Mouse (Mus musculus) liver, adult 2 months (tissue): ENCODE results near the gene Ahcy. TPM values are rescaled to one million over a fixed set of nuclear protein-coding genes. Genes with fewer than 3 reads are reported as not detected.
"Not testable (repeated sequence)": the region's sequence is repeated elsewhere in the genome, so short reads cannot be mapped to it uniquely, and the experiment has no call there.

Experiments used
- DNase-seq: peaks from one replicate; pipeline ENCODE4 v3.0.0-alpha.2; 2011; ENCODE audit warnings: low read depth, low spot score; ENCODE audit errors: extremely low read depth
- H3K27ac ChIP-seq: fragments of 200-500 bp; replicated peaks from 2 replicates; pipeline ENCODE4 v1.5.1; 2012; ENCODE audit warnings: low read depth, mild to moderate bottlenecking, control low read depth, inconsistent platforms, low read length; ENCODE audit not compliant: insufficient read depth
- H3K27me3 ChIP-seq: fragments of 200-500 bp; 2 replicates; pipeline ENCODE4 v1.6.1; 2012; ENCODE audit warnings: mild to moderate bottlenecking, moderate library complexity, low read length, inconsistent platforms; ENCODE audit not compliant: control insufficient read depth, insufficient read depth
- H3K36me3 ChIP-seq: fragments of 200-500 bp; 2 replicates; pipeline ENCODE4 v1.6.1; 2012; ENCODE audit warnings: low read length, inconsistent platforms; ENCODE audit not compliant: control insufficient read depth, insufficient read depth
- H3K4me1 ChIP-seq: fragments of 200-500 bp; 2 replicates; pipeline ENCODE4 v1.6.1; 2011; ENCODE audit warnings: low read length; ENCODE audit not compliant: control insufficient read depth, insufficient read depth
- H3K4me3 ChIP-seq: fragments of 200-500 bp; 2 replicates; pipeline ENCODE4 v1.5.1; 2011; ENCODE audit warnings: low read depth, mild to moderate bottlenecking, control low read depth, low read length, moderate library complexity; ENCODE audit not compliant: insufficient read depth
- H3K79me2 ChIP-seq: fragments of 200-500 bp; 2 replicates; pipeline ENCODE4 v1.6.1; 2012; ENCODE audit warnings: inconsistent platforms, mild to moderate bottlenecking, low read length, moderate library complexity; ENCODE audit not compliant: control insufficient read depth, insufficient read depth
- H3K9ac ChIP-seq: fragments of 200-500 bp; 2 replicates; pipeline ENCODE4 v1.6.1; 2012; ENCODE audit warnings: low read depth, mild to moderate bottlenecking, control low read depth, inconsistent platforms, low read length
- CTCF ChIP-seq: fragments of 200-500 bp; IDR thresholded peaks from 2 replicates; pipeline ENCODE4 v1.5.1; 2011; ENCODE audit warnings: low read depth, low read length, control low read depth
- POLR2A ChIP-seq: fragments of 200-500 bp; IDR thresholded peaks from 2 replicates; pipeline ENCODE4 v1.6.1; 2011; ENCODE audit warnings: low read length, control low read depth; ENCODE audit not compliant: insufficient read depth; ENCODE audit errors: extremely low read depth
- WGBS: fragments of 180-500 bp; shearing (Covaris S2); methylation state at CpG from one replicate; pipeline ENCODE4 v1.1.7; 2018; 5-methylcytosine and 5-hydroxymethylcytosine counted together
- polyA plus RNA-seq: library from polyadenylated mRNA; depleted of rRNA; stranded (reverse); fragments of >200 nt; gene quantifications from 2 replicates; pipeline ENCODE4 v1.2.3, GENCODE M21; 2012
- total RNA-seq: library from RNA; depleted of rRNA; stranded (reverse); fragments of >200 nt; gene quantifications from 2 replicates; pipeline ENCODE4 v1.2.3, GENCODE M21; 2014

Ahcy gene
- total and polyA plus RNA-seq, 2 experiments: 1,364 to 1,859 TPM

DNA sequence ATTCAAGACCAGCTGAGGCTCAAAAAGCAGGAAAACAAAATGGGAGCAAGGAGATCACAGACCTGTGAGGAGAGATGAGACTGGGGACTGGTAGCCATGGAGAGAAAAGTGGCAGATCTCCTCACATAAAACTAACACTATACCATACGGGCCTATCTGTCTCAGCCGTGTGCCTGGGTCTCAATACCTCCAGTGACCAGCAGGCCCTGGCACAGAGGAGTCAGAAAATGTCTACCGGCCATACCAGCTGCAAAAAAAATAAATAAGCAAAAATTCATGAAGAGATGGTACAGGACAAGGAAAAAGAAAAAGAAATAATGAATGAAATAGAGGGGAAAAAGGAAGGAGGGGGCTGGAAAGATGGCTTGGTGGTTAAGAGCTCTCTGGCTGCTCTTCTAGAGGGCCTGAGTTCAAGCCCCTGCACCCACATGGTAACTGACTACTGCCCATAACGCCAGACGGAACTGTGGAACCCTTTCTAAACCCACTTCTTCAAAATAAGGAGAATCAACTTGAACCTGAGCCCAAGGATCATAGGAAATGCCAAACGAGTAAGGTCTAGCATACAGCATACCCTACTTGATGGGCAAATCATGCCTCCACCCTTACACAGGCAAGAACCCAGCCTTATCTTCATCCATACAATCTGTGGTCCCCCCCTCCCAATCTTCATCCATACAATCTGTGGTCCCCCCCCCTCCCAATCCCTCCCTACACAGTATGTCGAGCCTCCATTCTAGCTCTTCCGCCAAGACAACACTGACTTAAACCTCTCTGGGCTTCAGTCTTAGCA is 1.7 kb downstream of the Ahcy start:
- TF ChIP-seq CTCF: no peak; the same call in 1 of the 2 replicates
- no peak for TF ChIP-seq POLR2A
- Histone ChIP-seq H3K27me3 (no peaks in the 10 kb centered on the region), H3K27ac (peak overlapping the region; percentile 98), H3K36me3 (peaks cover 40% of the 10 kb centered on the region), H3K4me1 (peaks cover 23% of the 10 kb centered on the region), H3K9ac (peak overlapping the region; percentile 90), H3K4me3 (peak overlapping the region; percentile 96), H3K79me2 (peaks cover 33% of the 10 kb centered on the region)
- 25% methylated on average over 8 of the region's 8 CpGs for WGBS
- DNase-seq: peak; percentile 44

DNA sequence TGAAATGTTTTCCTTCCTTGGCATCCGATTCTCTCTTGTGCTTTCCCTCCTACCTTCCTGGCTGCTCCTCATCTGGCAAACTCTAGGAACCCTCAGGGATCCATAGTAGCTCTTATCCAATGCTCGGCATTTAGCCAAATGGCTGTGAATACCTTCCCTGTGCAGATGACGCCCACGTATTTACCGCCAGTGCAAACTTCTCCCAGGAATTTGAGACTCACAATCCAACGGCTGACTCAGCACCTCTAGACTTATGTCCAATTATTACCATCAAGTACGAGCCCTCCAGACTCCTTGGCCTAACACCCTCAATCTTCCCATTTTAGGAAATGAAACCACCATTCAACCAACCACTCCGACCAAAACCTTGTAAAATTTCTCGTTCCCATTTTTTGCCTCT is 3.3 kb downstream of the Ahcy start:
- 15% methylated on average over 9 of the region's 9 CpGs for WGBS
- DNase-seq: peak; percentile 80
- H3K27ac ChIP-seq: peak overlapping the region; percentile 98
- TF ChIP-seq CTCF (no peak), POLR2A (no peak)
- peaks cover 56% of the 10 kb centered on the region for H3K36me3 ChIP-seq
- peaks cover 33% of the 10 kb centered on the region for H3K79me2 ChIP-seq
- peaks cover 30% of the 10 kb centered on the region for H3K4me1 ChIP-seq
- H3K9ac ChIP-seq: peak overlapping the region; percentile 90
- H3K27me3 ChIP-seq: no peaks in the 10 kb centered on the region
- peak overlapping the region; percentile 96 for H3K4me3 ChIP-seq

DNA sequence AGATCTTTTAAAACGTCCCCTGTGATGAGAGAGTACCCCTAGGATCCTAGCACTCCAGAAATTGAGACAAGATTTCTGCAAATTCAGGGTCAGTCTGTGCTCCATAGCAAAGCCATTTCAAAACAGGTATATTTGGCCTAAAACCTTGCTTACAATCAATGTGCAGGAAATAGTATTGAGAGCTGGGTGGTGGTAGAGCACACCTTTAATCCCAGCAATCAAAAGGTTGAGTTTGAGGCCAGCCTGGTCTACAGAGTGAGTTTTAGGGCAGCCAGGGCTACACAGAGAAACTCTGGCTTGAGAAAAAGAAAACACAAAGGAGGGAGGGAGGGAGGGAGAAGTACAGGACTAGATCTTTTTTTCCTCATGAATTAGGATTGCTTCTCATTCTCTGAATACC is 16.9 kb downstream of the Ahcy start:
- Histone ChIP-seq H3K27me3 (no peaks in the 10 kb centered on the region), H3K36me3 (peaks cover 26% of the 10 kb centered on the region), H3K4me1 (peaks cover 50% of the 10 kb centered on the region), H3K27ac (peak overlapping the region; percentile 86), H3K79me2 (no peaks in the 10 kb centered on the region), H3K9ac (no peak overlapping the region), H3K4me3 (no peak overlapping the region)
- 26% methylated on average over 1 of the region's 1 CpGs for WGBS
- peak; percentile 59 for DNase-seq
- TF ChIP-seq POLR2A: no peak
- no peak for TF ChIP-seq CTCF

- WGBS: 18% methylated on average over 5 of the region's 5 CpGs
- no peaks in the 10 kb centered on the region for H3K27me3 ChIP-seq
- peaks cover 15% of the 10 kb centered on the region for H3K36me3 ChIP-seq
- TF ChIP-seq POLR2A (no peak), CTCF (no peak)
- H3K9ac ChIP-seq: peak overlapping the region; percentile 45
- H3K4me3 ChIP-seq: no peak overlapping the region
- H3K79me2 ChIP-seq: no peaks in the 10 kb centered on the region
- peak overlapping the region; percentile 86 for H3K27ac ChIP-seq
- H3K4me1 ChIP-seq: peaks cover 50% of the 10 kb centered on the region
- DNase-seq: peak; percentile 94
These were observed 18.2 kb downstream of the Ahcy start for GRCm38 (mm10) chr2:155056076-155056578.

DNA sequence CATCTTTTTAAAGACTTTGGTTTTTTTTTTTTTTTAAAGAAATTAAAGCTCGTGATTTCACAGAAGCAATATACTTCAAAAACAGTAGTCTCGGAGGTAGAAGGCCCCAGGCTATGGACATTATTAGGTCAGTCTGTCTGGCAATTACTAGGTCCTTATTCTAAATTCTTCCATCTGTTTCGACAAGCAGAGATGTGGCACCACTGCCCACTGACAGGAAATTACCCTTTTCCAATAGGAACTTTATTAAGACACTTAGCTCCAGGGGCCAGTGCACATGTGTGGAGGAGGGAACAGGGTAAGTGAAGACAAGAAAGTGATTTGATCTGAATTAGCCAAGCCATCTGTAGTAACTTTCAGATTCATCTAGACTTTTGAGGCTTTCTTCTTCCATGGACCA is 19.6 kb downstream of the Ahcy start:
- Histone ChIP-seq H3K79me2 (no peaks in the 10 kb centered on the region), H3K36me3 (peaks cover 8% of the 10 kb centered on the region; the same call in 1 of the 2 replicates), H3K4me3 (no peak overlapping the region), H3K27me3 (no peaks in the 10 kb centered on the region), H3K4me1 (peaks cover 50% of the 10 kb centered on the region), H3K9ac (no peak overlapping the region), H3K27ac (peak overlapping the region; percentile 78)
- no peak for TF ChIP-seq CTCF
- TF ChIP-seq POLR2A: no peak
- WGBS: 96% methylated on average over 3 of the region's 3 CpGs
- DNase-seq: no peak

- not testable (repeated sequence) for H3K9ac ChIP-seq, H3K36me3 ChIP-seq, H3K4me3 ChIP-seq, H3K27me3 ChIP-seq, H3K79me2 ChIP-seq
- H3K4me1 ChIP-seq: peaks cover 45% of the 10 kb centered on the region
- H3K27ac ChIP-seq: peak overlapping the region; percentile 100
- DNase-seq: peak; percentile 60
- WGBS: 67% methylated on average over 8 of the region's 8 CpGs
These were observed 20.8 kb downstream of the Ahcy start for GRCm38 (mm10) chr2:155053512-155053911.
